In genomic region chr14:11553273-11553665, GRCm38 (mm10) we compare ENCODE assay signal across 8 mouse cellular contexts. TPM values are rescaled to one million over a fixed set of nuclear protein-coding genes. Genes with fewer than 3 reads are reported as not detected.
DNase-seq lines count a peak whose midpoint lies in the region; ATAC-seq and TF ChIP-seq lines count a peak whose summit lies in the region.

Ptprg (plus strand) TSS chr14:11553532.

- peak within 1 kb of the TSS; percentile 82 for H3K4me2 ChIP-seq in hindbrain, embryonic 13.5 days
- H3K4me2 ChIP-seq in lung, embryonic 15.5 days, result peak within 1 kb of the TSS; percentile 80

- peaks cover 31% of the 10 kb centered on the region for H3K4me1 ChIP-seq in hindbrain, embryonic 13.5 days (replicated peaks)
- H3K4me1 ChIP-seq in lung, embryonic 15.5 days, result peaks cover 24% of the 10 kb centered on the region

- no peaks in the 10 kb centered on the region for H3K27me3 ChIP-seq in hindbrain, embryonic 13.5 days
- H3K27me3 ChIP-seq in lung, embryonic 15.5 days, result no peaks in the 10 kb centered on the region

- H3K9ac ChIP-seq in hindbrain, embryonic 13.5 days, result peak within 1 kb of the TSS; percentile 95
- peak within 1 kb of the TSS; percentile 83 for H3K9ac ChIP-seq in lung, embryonic 15.5 days

- DNase-seq in adrenal gland, adult 8-10 months, result peak; percentile 79
- peak; percentile 93 for DNase-seq in gastrocnemius, adult 2 months
- peak; percentile 89 to 91 for DNase-seq in layer of hippocampus, postnatal 14 days (ENCODE audit: low spot score in 2 of 2)
- DNase-seq in retina, postnatal 1 day, result peak; percentile 93
- no peak for DNase-seq in thymus, adult 18-20 months

- no peaks in the 10 kb centered on the region for H3K9me3 ChIP-seq in hindbrain, embryonic 13.5 days
- H3K9me3 ChIP-seq in lung, embryonic 15.5 days, result no peaks in the 10 kb centered on the region

- ATAC-seq in common myeloid progenitor, adult 5-6 weeks (replicated peaks; ENCODE audit: low read depth, poor library complexity, severe bottlenecking), result peak; percentile 52
- peak; percentile 91 for ATAC-seq in hindbrain, embryonic 13.5 days (ENCODE audit: low FRiP score)
- peak; percentile 90 for ATAC-seq in lung, embryonic 15.5 days (ENCODE audit: borderline replicate concordance, extremely low read depth, low FRiP score, low TSS enrichment)

- peak within 1 kb of the TSS; percentile 93 for H3K27ac ChIP-seq in gastrocnemius, adult 2 months
- H3K27ac ChIP-seq in hindbrain, embryonic 13.5 days, result peak within 1 kb of the TSS; percentile 97
- H3K27ac ChIP-seq in lung, embryonic 15.5 days, result peak within 1 kb of the TSS; percentile 98

- intact Hi-C loops in gastrocnemius, adult 2 months (cut with DNase I), result loop anchor here (5.0 to 10.0 kb wide), 5 partner anchors 114 to 504 kb away; partner anchors contain the start of gene Fhit

- no peaks in the 10 kb centered on the region for H3K36me3 ChIP-seq in hindbrain, embryonic 13.5 days
- H3K36me3 ChIP-seq in lung, embryonic 15.5 days, result no peaks in the 10 kb centered on the region

- under 1% methylated on average over 40 of the region's 40 CpGs for WGBS in hindbrain, embryonic 13.5 days
- 3% methylated on average over 39 of the region's 40 CpGs for WGBS in lung, embryonic 15.5 days

- H3K4me3 ChIP-seq in gastrocnemius, adult 2 months, result peak within 1 kb of the TSS; percentile 79
- peak within 1 kb of the TSS; percentile 85 for H3K4me3 ChIP-seq in hindbrain, embryonic 13.5 days
- peak within 1 kb of the TSS; percentile 74 for H3K4me3 ChIP-seq in lung, embryonic 15.5 days

- no peak for TF ChIP-seq CTCF in gastrocnemius, adult 2 months (IDR thresholded peaks at IDR 0.05)

RNA-seq across cellular contexts. Expression of gene Ptprg, which starts in this region (rescaled TPM):
- total RNA-seq in adrenal gland, adult 8-10 months (2022), result 100 to 1,000 TPM in 3 of 4 experiments, 10 to 100 TPM in 1; 96.2 to 135 (median 118) TPM
- not detected in 2 replicates for total RNA-seq in common myeloid progenitor, adult 5-6 weeks (2017)
- 10 to 100 TPM; 26.3 to 32.5 TPM for total RNA-seq in gastrocnemius, adult 2 months (2021)
- 47.3 and 47.5 TPM in 2 replicates for polyA plus RNA-seq in hindbrain, embryonic 13.5 days (2015; fragmentation: Nextera tagmentation; extraction: Ambion mirVana)
- total RNA-seq in layer of hippocampus, postnatal 14 days (2021), result 100 to 1,000 TPM; 165 to 169 TPM
- polyA plus RNA-seq in lung, embryonic 15.5 days (2015; fragmentation: Nextera tagmentation; extraction: Ambion mirVana), result 29.9 and 30.5 TPM in 2 replicates

Comparison
In these comparisons a context has a peak if more than half of its experiments do, and no peak if none do; other contexts are left out.
1. RNA of gene Ptprg (total RNA-seq): 165 to 169 TPM in layer of hippocampus, postnatal 14 days, 96.2 to 135 TPM in adrenal gland, adult 8-10 months and 26.3 to 32.5 TPM in gastrocnemius, adult 2 months; not detected in common myeloid progenitor, adult 5-6 weeks; every median in the first group is over 10 times any median in the second.
2. Peak in ATAC-seq in common myeloid progenitor, adult 5-6 weeks; RNA of the gene not detected or under 1 TPM.
3. DNase-seq: peak in adrenal gland, adult 8-10 months (single experiment), gastrocnemius, adult 2 months (single experiment), layer of hippocampus, postnatal 14 days (2 of 2) and retina, postnatal 1 day (single experiment); none in thymus, adult 18-20 months (0 of 2).
4. Peak in every context shown above with its lines, with median percentiles within 50 percentile points of each other: ATAC-seq, H3K27ac ChIP-seq and H3K4me3 ChIP-seq.